Mouse (Mus musculus) hindbrain, embryonic 11.5 days (tissue): ENCODE data around the gene Bcl9. TPM values are rescaled to one million over a fixed set of nuclear protein-coding genes. Genes with fewer than 3 reads are reported as not detected.
A peak's percentile ranks its signal among the peaks of the same experiment; 100 is the strongest.

Experiments used
- ATAC-seq: fragments of 200-750 bp; cut with Nextera tagmentation; 2 replicates; pipeline ENCODE4 v1.8.0; 2017; ENCODE audit warnings: mild to moderate bottlenecking, moderate TSS enrichment, moderate library complexity; ENCODE audit not compliant: low FRiP score
- DNase-seq: peaks from one replicate; pipeline ENCODE4 v3.0.0-alpha.2; 2015; ENCODE audit warnings: low spot score
- H3K27ac ChIP-seq: fragments of 300-500 bp; sonication (generic); 2 replicates; pipeline ENCODE4 v1.5.1; 2014; ENCODE audit warnings: mild to moderate bottlenecking, low read depth, low read length
- H3K27me3 ChIP-seq: fragments of 300-500 bp; sonication (generic); 2 replicates; pipeline ENCODE4 v1.6.1; 2014; ENCODE audit warnings: mild to moderate bottlenecking, low read length, moderate library complexity, mixed read lengths; ENCODE audit not compliant: control insufficient read depth, insufficient read depth
- H3K36me3 ChIP-seq: fragments of 300-500 bp; sonication (generic); 2 replicates; pipeline ENCODE4 v1.6.1; 2014; ENCODE audit warnings: mild to moderate bottlenecking, low read length, moderate library complexity, mixed read lengths; ENCODE audit not compliant: control insufficient read depth, insufficient read depth
- H3K4me1 ChIP-seq: fragments of 300-500 bp; sonication (generic); replicated peaks from 2 replicates; pipeline ENCODE4 v1.6.1; 2014; ENCODE audit warnings: low read length, mixed read lengths; ENCODE audit not compliant: control insufficient read depth, insufficient read depth
- H3K4me2 ChIP-seq: fragments of 300-500 bp; sonication (generic); replicated peaks from 2 replicates; pipeline ENCODE4 v1.6.1; 2014; ENCODE audit warnings: mild to moderate bottlenecking, low read depth, low read length
- H3K4me3 ChIP-seq: fragments of 300-500 bp; sonication (generic); 2 replicates; pipeline ENCODE4 v1.5.1; 2014; ENCODE audit warnings: low read depth, low read length
- H3K9ac ChIP-seq: fragments of 300-500 bp; sonication (generic); 2 replicates; pipeline ENCODE4 v1.6.1; 2014; ENCODE audit warnings: low read depth, low read length
- H3K9me3 ChIP-seq: fragments of 300-500 bp; sonication (generic); 2 replicates; pipeline ENCODE4 v1.6.1; 2016; ENCODE audit warnings: low read length; ENCODE audit not compliant: control insufficient read depth
- WGBS: fragments of 180-500 bp; shearing (Covaris S2); extraction: QIAGEN DNeasy Blood & Tissue Kit; methylation state at CpG from one replicate; pipeline ENCODE4 v1.1.7; 2014; 5-methylcytosine and 5-hydroxymethylcytosine counted together
- polyA plus RNA-seq: library from polyadenylated mRNA; unstranded; fragments of >200 nt; fragmentation: Nextera tagmentation; extraction: Ambion mirVana; gene quantifications from 2 replicates; pipeline ENCODE4 v1.2.1, GENCODE M21; 2014

Gene Bcl9
- polyA plus RNA-seq, 1 experiment from 2014 or later, result 72.3 TPM

GRCm38 (mm10) chr3:97185098-97185860 lies 112.4 kb downstream of the Bcl9 start:
- H3K27me3 ChIP-seq, result no peaks in the 10 kb centered on the region
- no peak overlapping the region for H3K4me3 ChIP-seq
- 45% methylated on average over 10 of the region's 10 CpGs for WGBS
- H3K9me3 ChIP-seq, result no peaks in the 10 kb centered on the region
- H3K9ac ChIP-seq, result no peak overlapping the region
- no peak overlapping the region for H3K4me2 ChIP-seq
- no peaks in the 10 kb centered on the region for H3K36me3 ChIP-seq
- no peak for ATAC-seq
- H3K27ac ChIP-seq, result no peak overlapping the region
- no peaks in the 10 kb centered on the region for H3K4me1 ChIP-seq
- peak; percentile 80 for DNase-seq

GRCm38 (mm10) chr3:97183810-97184209 lies 113.9 kb downstream of the Bcl9 start:
- H3K27ac ChIP-seq, result no peak overlapping the region
- H3K9me3 ChIP-seq, result no peaks in the 10 kb centered on the region
- no peak for DNase-seq
- no peak overlapping the region for H3K4me3 ChIP-seq
- WGBS, result 42% methylated on average over 3 of the region's 3 CpGs
- no peak for ATAC-seq
- H3K27me3 ChIP-seq, result no peaks in the 10 kb centered on the region
- H3K4me1 ChIP-seq, result no peaks in the 10 kb centered on the region
- no peaks in the 10 kb centered on the region for H3K36me3 ChIP-seq
- no peak overlapping the region for H3K4me2 ChIP-seq
- H3K9ac ChIP-seq, result no peak overlapping the region

GRCm38 (mm10) chr3:97180527-97180926 lies 117.2 kb downstream of the Bcl9 start:
- no peak overlapping the region for H3K4me2 ChIP-seq
- WGBS, result 63% methylated on average over 6 of the region's 6 CpGs
- no peak overlapping the region for H3K9ac ChIP-seq
- no peaks in the 10 kb centered on the region for H3K4me1 ChIP-seq
- H3K9me3 ChIP-seq, result no peaks in the 10 kb centered on the region
- H3K27ac ChIP-seq, result no peak overlapping the region
- no peak overlapping the region for H3K4me3 ChIP-seq
- H3K27me3 ChIP-seq, result no peaks in the 10 kb centered on the region
- ATAC-seq (no peak), DNase-seq (no peak)
- H3K36me3 ChIP-seq, result no peaks in the 10 kb centered on the region

- no peak overlapping the region for H3K27ac ChIP-seq
- H3K4me1 ChIP-seq, result no peaks in the 10 kb centered on the region
- 84% methylated on average over 6 of the region's 6 CpGs for WGBS
- ATAC-seq (no peak), DNase-seq (no peak)
- H3K9me3 ChIP-seq, result no peaks in the 10 kb centered on the region
- H3K27me3 ChIP-seq, result no peaks in the 10 kb centered on the region
- no peaks in the 10 kb centered on the region for H3K36me3 ChIP-seq
- H3K4me2 ChIP-seq, result no peak overlapping the region
- H3K4me3 ChIP-seq, result no peak overlapping the region
- no peak overlapping the region for H3K9ac ChIP-seq
Measured at GRCm38 (mm10) chr3:97178885-97179284, 118.8 kb downstream of the Bcl9 start.

GRCm38 (mm10) chr3:97172632-97173031 lies 125.1 kb downstream of the Bcl9 start:
- no peak overlapping the region for H3K4me2 ChIP-seq
- WGBS, result 87% methylated on average over 5 of the region's 5 CpGs
- ATAC-seq, result no peak

GRCm38 (mm10) chr3:97172231-97172630 lies 125.5 kb downstream of the Bcl9 start:
- H3K4me2 ChIP-seq, result no peak overlapping the region
- DNase-seq (no peak), ATAC-seq (no peak)
- WGBS, result 82% methylated on average over 9 of the region's 9 CpGs
- no peaks in the 10 kb centered on the region for H3K27me3 ChIP-seq
- no peaks in the 10 kb centered on the region for H3K36me3 ChIP-seq
- H3K9ac ChIP-seq, result no peak overlapping the region
- no peak overlapping the region for H3K27ac ChIP-seq
- no peak overlapping the region for H3K4me3 ChIP-seq
- H3K9me3 ChIP-seq, result no peaks in the 10 kb centered on the region
- H3K4me1 ChIP-seq, result no peaks in the 10 kb centered on the region

More at GRCm38 (mm10) chr3:97172632-97173031, 125.1 kb downstream of the Bcl9 start:
- H3K36me3 ChIP-seq, result no peaks in the 10 kb centered on the region
- H3K4me3 ChIP-seq, result no peak overlapping the region
- H3K4me1 ChIP-seq, result no peaks in the 10 kb centered on the region
- H3K27ac ChIP-seq, result no peak overlapping the region
- H3K27me3 ChIP-seq, result no peaks in the 10 kb centered on the region
- no peaks in the 10 kb centered on the region for H3K9me3 ChIP-seq
- H3K9ac ChIP-seq, result no peak overlapping the region
- DNase-seq, result no peak

GRCm38 (mm10) chr3:97171531-97171930 lies 126.2 kb downstream of the Bcl9 start:
- H3K4me3 ChIP-seq, result no peak overlapping the region
- H3K9me3 ChIP-seq, result no peaks in the 10 kb centered on the region
- H3K9ac ChIP-seq, result no peak overlapping the region
- H3K36me3 ChIP-seq, result no peaks in the 10 kb centered on the region
- 75% methylated on average over 6 of the region's 6 CpGs for WGBS
- no peak overlapping the region for H3K27ac ChIP-seq
- no peaks in the 10 kb centered on the region for H3K27me3 ChIP-seq
- no peaks in the 10 kb centered on the region for H3K4me1 ChIP-seq
- ATAC-seq (no peak), DNase-seq (no peak)
- H3K4me2 ChIP-seq, result no peak overlapping the region

- Histone ChIP-seq H3K4me1 (no peaks in the 10 kb centered on the region), H3K27ac (no peak overlapping the region), H3K27me3 (no peaks in the 10 kb centered on the region), H3K36me3 (no peaks in the 10 kb centered on the region), H3K4me2 (no peak overlapping the region), H3K9ac (no peak overlapping the region), H3K4me3 (no peak overlapping the region), H3K9me3 (no peaks in the 10 kb centered on the region)
- ATAC-seq (no peak), DNase-seq (no peak)
- 69% methylated on average over 4 of the region's 4 CpGs for WGBS
Measured at GRCm38 (mm10) chr3:97167126-97167525, 130.6 kb downstream of the Bcl9 start.

- DNase-seq (no peak), ATAC-seq (no peak)
- Histone ChIP-seq H3K9me3 (no peaks in the 10 kb centered on the region), H3K4me1 (peaks cover 2% of the 10 kb centered on the region; the same call in 1 of the 2 replicates), H3K36me3 (no peaks in the 10 kb centered on the region), H3K4me2 (no peak overlapping the region), H3K27me3 (no peaks in the 10 kb centered on the region), H3K27ac (no peak overlapping the region), H3K4me3 (no peak overlapping the region), H3K9ac (no peak overlapping the region)
- 86% methylated on average over 4 of the region's 4 CpGs for WGBS
Measured at GRCm38 (mm10) chr3:97164477-97164876, 133.2 kb downstream of the Bcl9 start.
